Mouse (Mus musculus): Measurements from ENCODE around the gene Dhx29.

GRCm38 (mm10) chr13:112987991-112988390, 60.7 kb downstream of the Dhx29 start:
- TF ChIP-seq GATA1 (IDR thresholded peaks at IDR 0.05; ENCODE audit: borderline replicate concordance, low read length): no peak
- no peak for TF ChIP-seq FLI1 (IDR thresholded peaks at IDR 0.05; ENCODE audit: low read length)
